Mouse (Mus musculus) left cerebral cortex, adult 9 months (tissue): ENCODE data around the gene Bet1l.

Source experiments
- DNase-seq, 2 experiments: peaks; one replicate each; pipeline ENCODE4 v3.0.0; 2022; ENCODE audit warnings: low spot score in 2 of 2

Bet1l gene

DNA sequence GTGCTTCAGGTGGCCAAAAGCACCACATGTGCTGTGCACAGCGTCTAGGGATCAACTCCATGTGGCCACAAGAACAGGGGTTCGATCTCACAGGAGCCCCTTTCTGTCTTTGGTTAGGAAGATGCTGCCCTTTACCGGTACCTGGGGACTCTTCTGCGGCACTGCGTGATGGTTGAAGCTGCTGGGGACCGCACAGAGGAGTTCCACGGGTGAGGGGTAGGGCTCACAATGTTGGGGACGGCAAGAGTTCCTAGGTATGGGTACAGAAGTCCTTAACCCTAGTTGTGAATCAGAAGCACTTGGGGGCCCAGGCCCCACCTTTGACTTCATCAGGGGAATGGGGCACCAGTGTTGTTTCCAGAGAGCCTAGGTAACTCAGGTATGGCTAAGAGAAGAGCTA, 1.4 kb upstream of the Bet1l start:
- no peak for DNase-seq

DNA sequence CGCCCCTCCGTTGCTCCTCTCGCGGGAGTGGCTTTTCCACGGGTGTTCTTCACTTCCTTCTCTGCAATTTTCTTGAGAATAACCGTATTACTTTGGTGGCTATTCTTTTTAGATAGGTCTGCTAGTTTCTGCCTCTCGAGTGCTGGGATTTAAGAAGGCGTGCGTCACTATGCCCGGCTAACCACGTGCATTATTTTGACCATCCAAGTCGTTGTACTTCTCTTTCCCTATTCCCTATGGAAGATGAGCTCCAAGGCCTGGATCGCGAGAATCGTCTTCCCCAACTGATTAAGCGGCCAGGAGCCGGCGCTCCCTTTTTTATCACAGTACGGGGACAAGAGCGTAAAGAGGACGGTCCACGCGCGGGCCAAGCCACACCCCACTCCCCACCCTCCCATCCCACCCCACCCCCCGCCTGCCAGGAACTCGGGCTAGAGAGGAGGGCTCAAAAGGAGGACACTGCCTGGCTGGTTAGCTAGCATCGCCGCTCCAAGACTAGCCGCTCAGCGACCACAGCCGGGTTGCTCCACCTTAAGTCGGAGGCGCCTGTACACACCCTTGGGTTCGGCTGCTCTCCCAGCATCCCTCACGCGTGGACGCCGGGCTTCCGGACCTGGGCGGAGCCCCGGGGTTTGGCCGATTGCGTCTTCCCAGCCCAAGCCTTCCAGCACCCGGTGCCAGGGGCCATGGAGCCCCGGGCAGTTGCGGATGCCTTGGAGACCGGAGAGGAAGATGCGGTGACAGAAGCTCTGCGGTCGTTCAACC, 410 bp downstream of the Bet1l start, which contains the start of gene Ric8a:
Gene Ric8a (plus strand): TSS at position 173 of the 765 bp plus-strand sequence.
- DNase-seq, result peak; percentile 65 to 89

DNA sequence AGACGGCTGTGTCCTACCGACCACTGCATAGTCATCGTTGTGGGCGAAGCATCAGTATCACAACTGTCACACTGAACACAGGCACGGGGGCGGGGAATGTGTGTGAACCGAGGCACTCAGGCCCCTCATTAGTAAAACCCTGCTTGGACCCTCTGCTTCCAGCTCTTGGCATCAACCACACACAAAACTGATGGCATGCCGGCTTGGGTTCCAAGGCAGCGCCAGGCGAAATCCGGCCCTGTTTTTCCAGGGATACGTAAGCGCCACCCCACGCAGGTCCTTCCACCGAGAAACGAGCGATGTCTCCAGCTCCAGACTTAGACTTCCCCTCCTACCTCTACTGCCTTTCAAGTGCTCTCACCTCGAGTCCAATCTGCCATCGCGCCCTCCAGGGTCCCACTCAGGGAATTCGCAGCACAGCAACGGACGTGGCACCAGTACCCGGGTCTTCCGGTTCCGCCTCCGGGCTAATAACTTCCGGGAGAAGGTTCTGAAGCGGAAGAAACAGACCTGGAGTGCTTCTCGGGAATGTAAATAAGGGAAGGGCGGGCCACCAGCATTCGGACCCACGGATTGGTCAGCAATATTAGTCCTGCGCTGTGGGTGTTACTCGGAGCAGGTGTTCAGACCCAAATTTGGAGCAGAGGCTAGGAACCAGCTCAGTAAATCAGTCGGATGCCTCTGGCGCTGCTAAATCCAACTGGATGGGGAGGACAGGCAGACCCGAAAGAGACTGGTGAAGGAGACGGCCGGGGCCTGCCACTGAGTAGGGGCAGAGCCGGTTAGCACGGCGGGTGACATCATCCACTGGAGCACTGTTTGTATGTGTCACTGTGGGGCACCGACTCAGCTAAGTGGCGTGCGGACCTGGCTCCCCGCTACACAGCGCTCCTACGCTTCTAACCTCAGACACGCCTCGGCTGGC, 1.3 kb downstream of the Bet1l start, which contains the start of gene Gm45785:
Gene Gm45785 (minus strand): TSS at position 472 of the 925 bp plus-strand sequence.
- peak; percentile 83 to 91 for DNase-seq

DNA sequence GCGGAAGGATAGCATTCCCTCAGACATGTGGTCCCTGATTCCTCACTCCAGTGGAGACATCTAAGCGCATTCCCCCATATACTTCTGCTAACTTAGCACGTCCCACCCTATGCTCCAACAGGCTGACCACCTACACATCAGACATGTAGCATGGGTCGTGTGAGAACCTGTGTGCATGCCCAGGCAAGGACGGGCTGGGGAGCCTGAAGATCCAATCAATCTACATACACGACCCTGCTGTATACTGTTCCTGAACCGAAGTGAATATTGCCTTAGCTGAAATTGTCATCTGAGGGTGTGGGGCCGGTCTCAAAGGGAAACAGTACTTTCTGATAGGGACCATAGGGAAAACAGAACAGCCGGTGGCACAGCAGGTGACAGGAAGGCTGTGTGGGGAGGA, 2.2 kb downstream of the Bet1l start:
- no peak for DNase-seq

DNA sequence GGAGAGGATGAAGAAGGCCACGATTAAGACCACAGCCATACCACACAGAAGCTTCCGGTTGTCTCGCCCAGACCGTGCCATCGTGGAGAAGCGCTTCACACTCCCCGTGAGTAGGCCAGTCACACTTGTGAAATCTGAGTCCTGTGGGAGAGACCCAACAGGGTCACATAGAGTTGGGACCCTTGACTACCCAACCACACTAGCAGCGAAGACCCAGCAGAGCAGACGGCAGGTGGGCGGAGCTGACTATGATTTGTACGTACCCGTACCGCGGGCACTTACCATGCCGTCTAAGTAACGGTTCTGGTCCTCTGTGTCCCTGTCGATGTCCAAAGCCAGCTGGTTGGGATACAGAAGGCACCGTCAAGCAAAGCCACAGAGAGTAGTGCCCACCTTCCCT, 2.9 kb downstream of the Bet1l start:
- no peak for DNase-seq

GRCm38 (mm10) chr7:140853386-140853785, 4.0 kb downstream of the Bet1l start:
- DNase-seq, result no peak

GRCm38 (mm10) chr7:140851916-140852315, 5.5 kb downstream of the Bet1l start:
- no peak for DNase-seq

GRCm38 (mm10) chr7:140848591-140848990, 8.8 kb downstream of the Bet1l start:
- no peak for DNase-seq

DNA sequence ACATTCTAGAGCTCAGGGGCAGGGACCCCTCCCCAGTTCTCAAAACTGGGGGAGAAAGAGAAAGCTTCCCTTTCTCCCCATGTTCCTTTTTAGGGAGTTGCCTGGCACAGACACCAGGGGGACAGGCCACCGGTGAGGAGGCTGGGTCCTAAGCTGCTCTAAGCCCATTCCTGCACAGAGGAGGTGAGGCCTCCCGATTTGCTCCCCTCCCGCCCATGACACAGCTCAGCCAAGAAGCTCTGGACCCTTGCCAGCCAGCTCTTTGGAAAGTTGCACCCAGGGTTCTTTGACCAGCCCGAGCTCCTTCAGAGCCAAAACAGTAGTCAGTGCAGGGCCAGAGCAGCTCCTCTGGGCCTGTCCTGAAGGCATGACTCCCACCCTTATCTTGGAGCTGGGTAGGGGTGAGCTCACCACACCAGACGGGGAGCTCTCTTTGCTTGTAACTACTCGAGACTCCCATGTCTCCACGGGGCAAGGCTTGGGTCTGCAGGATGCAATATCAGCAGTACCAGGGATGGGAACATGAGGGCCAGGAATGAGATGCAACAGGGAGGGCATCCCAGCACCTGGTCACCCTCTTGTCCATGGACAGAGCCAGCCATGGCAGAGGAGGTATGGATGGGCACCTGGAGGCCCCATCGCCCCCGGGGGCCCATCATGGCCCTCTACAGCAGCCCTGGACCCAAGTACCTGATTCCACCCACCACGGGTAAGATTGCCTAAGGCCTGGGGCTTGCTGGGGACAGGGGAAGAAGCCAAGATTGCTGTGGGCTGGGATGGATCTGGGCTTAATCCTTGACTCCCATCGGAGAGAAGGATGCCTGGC, 9.4 kb downstream of the Bet1l start, which contains the start of gene Odf3:
Gene Odf3 (plus strand): TSS at position 51 of the 826 bp plus-strand sequence.
- DNase-seq, result no peak

GRCm38 (mm10) chr7:140846676-140847075, 10.7 kb downstream of the Bet1l start:
- DNase-seq, result no peak

DNA sequence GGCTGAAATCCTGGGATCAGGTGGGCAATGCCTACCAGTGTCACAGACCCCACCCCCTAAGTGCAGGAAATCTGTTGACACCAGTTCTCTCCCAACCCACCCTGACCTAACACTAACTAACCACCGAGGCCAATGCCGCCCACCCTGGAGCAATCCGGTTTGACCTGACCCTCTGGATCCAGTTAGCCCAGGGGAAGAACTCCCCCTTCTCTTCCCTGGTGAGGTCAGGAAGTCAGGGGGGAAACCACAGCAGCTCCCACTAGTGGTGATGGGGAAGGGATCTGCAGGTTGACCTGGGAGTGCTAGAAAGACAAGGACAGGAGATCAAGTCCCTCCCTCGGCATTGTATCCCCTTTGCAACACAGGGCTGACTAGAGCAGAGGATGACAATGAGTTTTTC, 11.7 kb downstream of the Bet1l start:
- DNase-seq, result no peak

GRCm38 (mm10) chr7:140844905-140845665, 12.3 kb downstream of the Bet1l start, which contains the start of gene Scgb1c1:
Scgb1c1 (plus strand) TSS chr7:140845547.
- peak in 1 of 2 experiments; percentile 89 for DNase-seq

DNA sequence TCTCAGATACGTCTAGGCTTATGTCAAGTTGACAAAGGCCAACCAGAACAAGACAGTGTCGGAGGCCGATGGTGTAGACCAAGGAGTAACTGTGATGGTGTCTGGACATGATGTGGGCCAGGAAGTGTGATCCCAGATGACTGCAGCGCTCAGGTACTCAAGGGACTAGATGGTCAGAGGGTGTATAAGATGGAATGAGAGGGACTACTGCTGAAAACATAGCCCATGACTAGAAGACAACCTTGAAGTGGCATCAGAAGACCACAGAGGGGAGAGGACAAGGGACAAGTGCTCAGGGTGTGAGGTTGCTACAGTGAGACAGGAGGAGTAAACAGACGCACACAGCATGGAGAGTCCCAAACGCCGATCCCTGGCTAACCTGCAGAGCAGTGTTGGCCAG, 13.6 kb downstream of the Bet1l start:
- no peak for DNase-seq

DNA sequence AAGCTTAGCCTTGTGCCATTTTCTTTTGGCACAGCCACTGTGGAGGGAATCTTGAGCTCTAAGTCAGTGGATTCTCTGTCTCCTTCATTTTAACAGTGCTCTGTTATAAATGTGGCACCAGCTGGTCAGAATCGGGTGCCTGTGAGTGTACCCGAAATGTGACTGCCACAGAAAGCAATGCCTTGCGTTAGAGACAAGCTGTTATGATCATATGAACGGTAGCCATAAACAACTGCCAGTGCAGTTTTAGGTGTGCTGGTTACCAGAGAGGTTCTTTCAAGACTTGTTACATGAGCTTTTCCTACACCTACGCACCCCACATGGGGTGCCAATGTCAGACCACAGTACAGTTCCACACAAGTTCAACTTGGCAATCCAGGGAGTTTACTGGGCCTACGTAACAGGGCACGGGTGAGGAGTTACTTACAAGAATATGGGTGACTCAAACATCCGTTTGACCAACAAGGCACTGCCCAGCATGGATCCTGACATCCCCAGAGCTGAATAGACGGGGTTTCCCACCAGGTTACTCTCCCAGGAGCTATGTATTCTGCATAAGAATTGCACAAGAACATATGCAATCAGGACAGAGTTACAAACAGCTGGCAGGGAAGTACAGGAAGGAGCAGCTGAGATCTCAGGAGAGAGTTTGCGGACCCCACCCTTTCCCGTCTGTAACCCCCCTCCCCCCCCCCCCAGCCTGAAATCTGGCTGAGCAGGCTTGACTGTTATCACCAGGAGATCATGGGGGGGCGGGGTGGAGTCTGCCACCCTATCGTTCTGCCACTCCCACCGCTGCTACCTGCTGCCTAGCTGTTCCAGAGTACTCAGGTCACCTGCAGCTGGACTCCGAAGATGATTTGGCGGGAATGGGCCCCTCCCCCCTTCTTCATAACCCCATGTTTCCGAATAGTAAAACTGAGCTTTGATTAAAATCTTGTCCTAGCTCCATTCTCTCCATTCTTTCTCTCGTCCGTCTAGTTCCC, 16.3 kb downstream of the Bet1l start:
- DNase-seq, result no peak

- no peak for DNase-seq
Measured at GRCm38 (mm10) chr7:140839556-140839955, 17.8 kb downstream of the Bet1l start.

- peak in 1 of 2 experiments; percentile 76 for DNase-seq
Measured at GRCm38 (mm10) chr7:140836243-140837115, 20.9 kb downstream of the Bet1l start.

DNA sequence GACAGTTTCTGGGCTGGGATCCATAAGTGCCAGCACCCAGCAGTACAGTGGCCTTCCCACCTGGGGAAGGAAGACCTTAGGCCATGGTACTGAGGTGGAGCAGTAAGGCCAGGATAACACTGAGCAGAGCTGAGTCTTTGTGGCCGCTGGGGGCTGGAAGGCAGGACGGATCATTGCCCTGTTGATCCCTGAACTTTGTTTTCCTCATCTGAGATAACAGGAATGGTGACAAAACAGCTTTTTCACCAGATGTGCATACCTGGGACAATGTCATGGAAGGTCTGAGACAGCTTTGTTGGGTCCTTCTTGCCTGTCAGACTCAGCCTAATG, 21.7 kb downstream of the Bet1l start:
- no peak for DNase-seq

- no peak for DNase-seq
Measured at GRCm38 (mm10) chr7:140834968-140835757, 22.2 kb downstream of the Bet1l start, which contains the start of gene Urah. Urah (plus strand) TSS chr7:140835018.
